Mouse (Mus musculus) right cerebral cortex, adult 2 months (tissue): ENCODE measurements around the gene Cnot9.
"Not testable (repeated sequence)": the region's sequence is repeated elsewhere in the genome, so short reads cannot be mapped to it uniquely, and the experiment has no call there.

Experiments used
- DNase-seq, 2 experiments: peaks; one replicate each; pipeline ENCODE4 v3.0.0; 2021 to 2022; ENCODE audit warnings: low spot score in 2 of 2

The Cnot9 gene

GRCm38 (mm10) chr1:74505721-74506464 is at the start of gene Cnot9:
Cnot9 (plus strand) TSS chr1:74506058.
- peak; percentile 100 for DNase-seq

- DNase-seq, result peak; percentile 60 to 62
Observed at GRCm38 (mm10) chr1:74460273-74460672, 45.6 kb upstream of the Cnot9 start.

- DNase-seq, result no peak
Observed at GRCm38 (mm10) chr1:74485792-74486191, 20.1 kb upstream of the Cnot9 start.

- no peak for DNase-seq
Observed at GRCm38 (mm10) chr1:74501106-74501505, 4.8 kb upstream of the Cnot9 start.

- DNase-seq, result no peak
Observed at GRCm38 (mm10) chr1:74505393-74505720, 501 bp upstream of the Cnot9 start.

- DNase-seq, result peak in 1 of 2 experiments; percentile 47
Observed at GRCm38 (mm10) chr1:74506471-74506881, 618 bp downstream of the Cnot9 start.

- DNase-seq, result no peak
Observed at GRCm38 (mm10) chr1:74507780-74508179, 1.9 kb downstream of the Cnot9 start.

- DNase-seq, result no peak
Observed at GRCm38 (mm10) chr1:74511306-74511705, 5.4 kb downstream of the Cnot9 start.

- DNase-seq, result not testable (repeated sequence)
Observed at GRCm38 (mm10) chr1:74512999-74513398, 7.1 kb downstream of the Cnot9 start.

GRCm38 (mm10) chr1:74519875-74520274 is 14.0 kb downstream of the Cnot9 start:
- DNase-seq, result no peak

GRCm38 (mm10) chr1:74524746-74525145 is 18.9 kb downstream of the Cnot9 start:
- DNase-seq, result no peak

- no peak for DNase-seq
Observed at GRCm38 (mm10) chr1:74528589-74528988, 22.7 kb downstream of the Cnot9 start.

GRCm38 (mm10) chr1:74538650-74539049 is 32.8 kb downstream of the Cnot9 start:
- no peak for DNase-seq

GRCm38 (mm10) chr1:74542451-74542961 is 36.6 kb downstream of the Cnot9 start, which contains the start of gene Plcd4:
Plcd4 (plus strand) TSS chr1:74542888.
- DNase-seq, result peak; percentile 15 to 43

- DNase-seq, result no peak
Observed at GRCm38 (mm10) chr1:74544184-74544583, 38.3 kb downstream of the Cnot9 start, which contains the start of gene Usp37. Usp37 (minus strand) TSS chr1:74544284.

GRCm38 (mm10) chr1:74559061-74559460 is 53.2 kb downstream of the Cnot9 start:
- DNase-seq, result no peak

GRCm38 (mm10) chr1:74565834-74566233 is 60.0 kb downstream of the Cnot9 start:
- DNase-seq, result no peak

- DNase-seq, result no peak
Observed at GRCm38 (mm10) chr1:74569739-74570719, 64.2 kb downstream of the Cnot9 start.
